Mouse (Mus musculus): Measurements from ENCODE around the gene Tmem238.
"Not testable (repeated sequence)": the region's sequence is repeated elsewhere in the genome, so short reads cannot be mapped to it uniquely, and the experiment has no call there.

Gene Tmem238

GRCm38 (mm10) chr7:4789436-4789935 is at the start of gene Tmem238:
Tmem238 (minus strand) TSS chr7:4789656.
- DNase-seq (ENCODE audit: low read depth, low spot score): peak; percentile 58

DNA sequence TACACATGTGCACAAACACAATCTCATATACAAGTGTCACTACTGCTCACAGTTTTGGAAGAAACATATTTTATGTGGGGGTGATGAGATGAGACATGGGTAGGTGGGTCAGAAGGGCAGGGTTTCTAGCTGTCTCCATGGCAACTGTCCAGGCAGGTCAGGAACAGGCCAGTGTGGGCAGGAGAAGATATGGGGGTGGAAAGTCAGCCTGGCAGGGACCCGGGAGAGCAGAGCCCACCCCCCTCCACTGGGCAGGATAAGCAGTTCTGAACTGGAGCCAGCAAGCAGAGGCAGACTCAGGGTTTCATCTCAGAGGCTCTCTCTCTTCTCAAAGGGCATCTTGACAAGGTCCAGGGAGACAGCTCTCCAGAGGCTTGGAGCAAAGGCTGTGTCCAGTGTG is 48.2 kb upstream of the Tmem238 start:
- DNase-seq (ENCODE audit: low read depth, low spot score): no peak

DNA sequence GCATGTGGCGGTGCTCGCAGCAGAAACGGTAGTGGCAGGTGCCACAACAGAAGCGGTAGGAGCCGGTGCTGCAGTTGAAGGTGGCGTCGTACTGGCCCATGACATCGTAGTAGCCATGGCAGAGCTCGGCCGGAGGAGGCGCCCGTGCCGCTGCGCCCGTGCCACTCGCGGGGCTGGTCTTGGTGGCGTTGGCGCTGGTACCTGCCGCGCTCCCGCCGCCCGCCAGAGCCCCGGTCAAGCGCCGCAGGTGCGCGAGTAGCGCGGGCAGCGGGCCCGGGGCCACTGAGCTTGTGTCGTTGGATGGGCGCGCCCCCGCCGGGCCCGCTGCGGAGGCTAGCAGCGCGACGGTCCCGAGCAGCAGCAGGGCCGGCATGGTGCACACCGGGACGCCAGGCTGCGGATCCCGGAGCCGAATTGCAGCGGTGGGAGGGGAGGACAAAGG is 46.9 kb upstream of the Tmem238 start:
- DNase-seq (ENCODE audit: low read depth, low spot score): peak; percentile 82

DNA sequence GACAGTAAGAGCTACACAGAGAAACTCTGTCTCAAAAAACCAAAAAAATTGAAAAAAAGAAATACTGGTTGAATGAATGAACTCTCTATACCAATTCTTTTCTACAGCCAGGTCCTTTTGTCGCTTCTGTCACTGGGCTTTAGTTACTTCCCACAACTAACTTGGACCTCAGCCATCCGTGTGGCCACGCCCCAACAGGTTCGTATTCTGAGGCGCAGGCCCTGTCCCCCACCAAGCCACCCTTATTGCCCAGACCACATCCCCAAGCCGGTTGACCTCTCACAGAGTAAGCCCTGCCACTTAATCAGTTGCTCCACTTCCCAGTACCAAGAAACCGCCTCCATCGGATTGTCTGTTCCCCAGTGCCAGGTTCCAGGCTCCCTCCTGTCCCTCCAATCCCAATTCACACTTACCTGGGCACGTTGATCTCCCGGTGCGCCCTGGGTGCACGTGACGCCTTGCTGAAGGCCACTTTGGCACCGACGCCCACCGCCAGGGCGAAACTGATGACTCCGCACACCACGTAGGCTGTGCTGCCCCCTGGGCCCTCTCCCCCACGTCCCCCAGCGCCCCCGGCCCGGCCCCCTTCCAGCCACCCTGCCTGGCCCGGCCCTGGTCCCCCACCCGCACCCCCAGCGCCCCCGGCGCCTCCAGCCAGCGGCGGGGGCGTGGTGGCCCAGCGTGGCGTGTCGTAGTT is 46.3 kb upstream of the Tmem238 start:
- no peak for DNase-seq (ENCODE audit: low read depth, low spot score)

- DNase-seq (ENCODE audit: low read depth, low spot score): no peak
These were observed 41.0 kb upstream of the Tmem238 start for GRCm38 (mm10) chr7:4830476-4830875.

- no peak for DNase-seq (ENCODE audit: low read depth, low spot score)
These were observed 35.9 kb upstream of the Tmem238 start for GRCm38 (mm10) chr7:4825365-4825764.

GRCm38 (mm10) chr7:4822162-4822907 is 32.9 kb upstream of the Tmem238 start:
- DNase-seq (ENCODE audit: low read depth, low spot score): no peak

DNA sequence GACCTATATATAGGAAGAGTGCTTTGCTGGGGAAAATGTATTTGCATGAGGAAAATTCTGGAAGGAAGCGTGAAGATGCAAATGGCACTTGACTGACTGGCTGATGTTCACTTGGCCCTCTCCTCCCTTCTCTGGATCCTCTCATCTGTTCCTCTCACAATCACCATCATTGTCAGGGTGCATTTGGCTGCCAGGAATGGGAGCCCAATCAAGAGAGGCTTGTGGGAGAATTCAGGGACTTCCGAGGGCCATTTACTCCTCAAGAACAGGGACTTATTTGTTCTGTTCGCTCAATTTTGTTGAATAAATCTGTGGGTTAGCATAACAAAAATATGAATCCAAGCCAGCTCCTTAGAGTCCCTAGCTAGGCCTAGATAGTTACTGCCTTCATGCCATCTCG is 32.2 kb upstream of the Tmem238 start:
- DNase-seq (ENCODE audit: low read depth, low spot score): no peak

- not testable (repeated sequence) for DNase-seq (ENCODE audit: low read depth, low spot score)
These were observed 31.5 kb upstream of the Tmem238 start for GRCm38 (mm10) chr7:4820925-4821324.

- peak; percentile 21 for DNase-seq (ENCODE audit: low read depth, low spot score)
These were observed 27.1 kb upstream of the Tmem238 start for GRCm38 (mm10) chr7:4816559-4816958.

DNA sequence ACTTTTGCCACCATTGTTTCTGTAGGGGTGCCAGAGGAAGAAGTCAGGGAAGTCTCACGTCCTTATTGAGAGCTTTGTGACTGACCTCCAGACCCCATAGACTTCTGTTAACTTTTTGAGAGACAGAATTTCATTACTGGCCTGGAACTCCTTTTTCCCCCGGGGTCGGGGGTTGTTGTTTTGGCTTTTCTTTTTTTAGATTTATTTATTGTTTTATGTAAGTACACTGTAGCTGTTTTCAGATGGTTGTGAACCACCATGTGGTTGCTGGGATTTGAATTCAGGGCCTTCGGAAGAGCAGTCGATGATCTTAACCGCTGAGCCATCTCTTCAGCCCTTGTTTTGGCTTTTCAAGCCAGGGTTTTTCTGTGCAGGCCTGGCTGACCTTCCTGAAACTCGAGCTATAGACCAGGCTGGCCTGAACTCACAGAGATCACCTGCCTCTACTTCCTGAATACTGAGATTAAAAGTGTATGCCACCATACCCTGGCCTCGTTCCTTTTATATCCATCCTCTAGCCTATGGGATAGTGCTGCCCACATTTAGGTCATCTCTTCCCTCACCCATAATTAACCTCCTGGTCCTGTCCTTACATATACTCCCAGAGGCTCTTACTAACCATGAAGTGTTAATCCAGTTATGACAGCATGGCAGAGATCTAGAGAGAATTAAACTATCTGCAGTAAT is 23.8 kb upstream of the Tmem238 start:
- no peak for DNase-seq (ENCODE audit: low read depth, low spot score)

GRCm38 (mm10) chr7:4812303-4813104 is 23.0 kb upstream of the Tmem238 start, which contains the start of gene Ube2s:
Ube2s (minus strand) TSS chr7:4812590.
- peak; percentile 99 for DNase-seq (ENCODE audit: low read depth, low spot score)

DNA sequence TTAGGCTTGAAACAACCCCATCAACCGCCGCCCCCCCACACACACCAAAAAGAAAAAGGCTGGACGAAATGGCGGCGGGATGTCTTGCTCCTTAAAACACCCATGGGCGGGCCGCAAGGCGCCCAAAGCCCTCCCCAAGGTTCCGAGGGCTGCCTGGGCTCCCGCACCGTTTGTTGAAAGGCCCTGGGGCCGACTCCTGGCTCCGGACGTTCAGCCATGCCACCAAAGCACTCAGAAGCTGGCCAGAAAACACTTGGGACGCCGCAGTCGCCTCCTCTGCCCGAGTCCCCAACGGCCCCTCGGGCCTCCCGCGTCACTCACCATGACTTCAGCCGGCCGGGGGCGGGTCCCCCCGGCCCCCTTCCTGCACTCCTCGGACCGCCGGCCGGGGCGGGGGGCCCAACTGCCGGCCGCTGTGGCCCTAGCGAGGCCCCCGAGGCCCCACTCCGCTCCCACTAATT is 22.4 kb upstream of the Tmem238 start:
- DNase-seq (ENCODE audit: low read depth, low spot score): peak; percentile 62

DNA sequence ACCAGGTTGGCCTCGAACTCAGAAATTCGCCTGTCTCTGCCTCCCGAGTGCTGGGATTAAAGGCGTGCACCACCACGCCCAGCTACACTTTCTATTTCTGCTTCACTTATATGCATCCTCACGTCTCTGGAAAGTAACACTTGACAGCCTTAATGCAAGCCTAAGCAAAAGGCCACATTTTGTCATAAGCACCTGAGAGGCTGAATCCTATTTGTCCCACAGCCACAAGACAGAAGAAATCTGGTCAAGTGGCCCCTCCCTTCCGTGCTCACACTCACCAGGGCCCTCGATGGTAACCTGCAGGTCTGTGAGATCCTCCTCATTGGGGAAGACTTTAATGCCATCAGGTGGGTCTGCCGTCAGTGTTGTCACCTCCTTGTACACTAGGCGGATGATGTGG is 21.7 kb upstream of the Tmem238 start:
- not testable (repeated sequence) for DNase-seq (ENCODE audit: low read depth, low spot score)

GRCm38 (mm10) chr7:4806716-4807115 is 17.3 kb upstream of the Tmem238 start:
- DNase-seq (ENCODE audit: low read depth, low spot score): peak; percentile 79

DNA sequence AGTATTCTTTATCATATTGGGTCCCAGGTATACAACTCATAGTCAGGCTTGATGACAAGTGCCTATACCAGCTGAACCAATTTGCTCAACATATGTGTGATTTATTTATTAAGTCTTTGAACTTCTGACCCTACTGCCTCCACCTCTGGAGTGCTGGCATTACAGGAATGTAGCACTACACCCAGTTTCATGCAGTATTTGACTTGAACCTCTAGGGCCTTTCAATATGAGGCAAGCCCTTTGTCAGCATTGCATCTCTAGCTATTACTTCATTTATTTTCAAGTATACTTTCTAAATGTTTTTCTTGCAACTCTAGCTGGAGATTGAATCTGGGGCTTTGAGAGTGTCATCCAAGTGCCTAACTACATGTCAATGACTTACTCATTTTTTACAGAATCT is 12.8 kb upstream of the Tmem238 start:
- DNase-seq (ENCODE audit: low read depth, low spot score): no peak

- DNase-seq (ENCODE audit: low read depth, low spot score): peak; percentile 68
These were observed 6.4 kb upstream of the Tmem238 start for GRCm38 (mm10) chr7:4795767-4796433.

DNA sequence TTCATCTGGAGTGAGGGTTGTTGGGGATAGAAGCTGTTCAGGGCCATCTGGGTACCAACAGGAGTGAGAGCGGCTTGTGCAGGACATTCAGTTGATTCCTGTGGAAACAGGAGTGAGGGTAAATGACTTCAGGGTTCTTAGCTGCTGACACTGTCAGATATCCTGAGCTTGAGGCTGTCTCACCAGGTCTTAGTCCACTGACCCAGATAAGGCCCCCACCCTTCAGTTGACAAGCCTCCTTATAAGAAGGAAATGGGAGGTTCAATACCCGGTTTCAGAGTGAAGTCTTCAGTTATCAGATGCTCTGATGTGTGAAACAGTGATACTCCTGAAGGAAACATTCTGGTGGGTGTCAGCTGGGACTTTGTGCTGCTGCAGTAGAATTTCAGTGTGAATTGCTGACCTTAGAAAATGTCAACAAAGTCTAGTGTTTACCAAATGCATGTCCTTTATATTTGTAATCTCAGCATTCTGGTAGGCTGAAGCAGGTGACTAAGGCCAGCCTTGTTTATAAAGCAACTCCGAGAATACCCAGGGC is 5.2 kb upstream of the Tmem238 start:
- no peak for DNase-seq (ENCODE audit: low read depth, low spot score)

DNA sequence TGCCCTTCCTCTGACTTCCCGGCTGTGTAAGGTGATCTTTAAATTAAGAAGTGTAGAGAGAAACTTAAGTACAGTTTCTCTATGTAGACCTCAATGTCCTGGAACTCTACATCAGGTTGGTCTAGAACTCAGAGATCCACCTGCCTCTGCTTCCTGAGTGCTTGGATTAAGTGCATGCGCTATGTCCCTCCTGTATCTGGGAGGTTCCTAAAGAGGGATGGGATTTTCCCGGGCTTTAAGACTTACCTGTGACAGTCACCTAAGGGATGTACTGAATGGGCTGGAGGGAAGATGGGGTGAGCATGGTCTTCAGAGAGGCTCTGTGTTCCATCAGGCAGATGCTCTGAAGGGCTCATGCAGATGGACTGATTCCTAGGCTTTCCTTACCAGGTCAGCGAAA is 4.2 kb upstream of the Tmem238 start:
- DNase-seq (ENCODE audit: low read depth, low spot score): no peak

DNA sequence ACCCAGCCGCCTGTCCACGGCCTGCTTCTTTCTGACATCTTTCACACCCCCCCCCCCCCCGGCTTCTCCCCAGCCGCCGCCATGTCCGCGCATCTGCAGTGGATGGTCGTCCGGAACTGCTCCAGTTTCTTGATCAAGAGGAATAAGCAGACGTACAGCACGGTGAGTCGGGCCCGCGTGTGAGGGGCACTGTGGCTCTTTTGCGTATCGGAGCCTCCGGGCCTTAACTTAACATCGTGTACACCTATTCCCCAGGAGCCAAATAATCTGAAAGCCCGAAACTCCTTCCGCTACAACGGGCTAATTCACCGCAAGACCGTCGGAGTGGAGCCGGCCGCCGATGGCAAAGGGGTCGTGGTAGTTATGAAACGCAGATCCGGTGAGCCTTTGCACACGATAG is 3.8 kb upstream of the Tmem238 start:
- DNase-seq (ENCODE audit: low read depth, low spot score): not testable (repeated sequence)
